Mouse (Mus musculus): Measurements from ENCODE around the gene Gm13271.
"Not testable (repeated sequence)": the region's sequence is repeated elsewhere in the genome, so short reads cannot be mapped to it uniquely, and the experiment has no call there.

GRCm38 (mm10) chr4:88791250-88791649 lies 36.6 kb downstream of the Gm13271 start, which contains the start of gene Gm13278:
- TF ChIP-seq CTCF (IDR thresholded peaks at IDR 0.05; ENCODE audit: extremely low read depth, insufficient read length, insufficient replicate concordance, low read depth, low read length); POLR2A (IDR thresholded peaks at IDR 0.05; ENCODE audit: low read depth, low read length): not testable (repeated sequence)
